Mouse (Mus musculus) embryonic fibroblast, embryonic 13.5 days (primary cell): ENCODE results near the gene Tox3.

ENCODE experiments used
- CTCF ChIP-seq: IDR thresholded peaks from 2 replicates; pipeline ENCODE4 v1.5.1; 2011; ENCODE audit warnings: mild to moderate bottlenecking, control low read depth, low read length, moderate library complexity, borderline replicate concordance; ENCODE audit not compliant: insufficient read depth
- POLR2A ChIP-seq: IDR thresholded peaks from 2 replicates; pipeline ENCODE4 v1.6.1; 2011; ENCODE audit warnings: low read depth, mild to moderate bottlenecking, control low read depth, low read length, moderate library complexity

GRCm38 (mm10) chr8:90348926-90349683 is 962 bp upstream of the Tox3 start:
- TF ChIP-seq CTCF: no peak
- TF ChIP-seq POLR2A: no peak
